Mouse (Mus musculus) lung, embryonic 16.5 days (tissue): ENCODE results near the gene Ndufaf2. TPM values are rescaled to one million over a fixed set of nuclear protein-coding genes. Genes with fewer than 3 reads are reported as not detected.
A peak's percentile ranks its signal among the peaks of the same experiment; 100 is the strongest.

ENCODE experiments used
- ATAC-seq: fragments of 200-750 bp; cut with Nextera tagmentation; 2 replicates; pipeline ENCODE4 v1.8.0; 2017; ENCODE audit warnings: low read depth, mild to moderate bottlenecking, moderate library complexity
- H3K27ac ChIP-seq: fragments of 300-500 bp; sonication (generic); 2 replicates; pipeline ENCODE4 v1.5.1; 2014; ENCODE audit warnings: mild to moderate bottlenecking, control low read depth, low read length
- H3K27me3 ChIP-seq: fragments of 300-500 bp; sonication (generic); 2 replicates; pipeline ENCODE4 v1.6.1; 2014; ENCODE audit warnings: low read depth, low read length, mixed read lengths; ENCODE audit not compliant: control insufficient read depth, insufficient read depth
- H3K36me3 ChIP-seq: fragments of 300-500 bp; sonication (generic); 2 replicates; pipeline ENCODE4 v1.6.1; 2014; ENCODE audit warnings: low read length; ENCODE audit not compliant: control insufficient read depth, insufficient read depth
- H3K4me1 ChIP-seq: fragments of 300-500 bp; sonication (generic); replicated peaks from 2 replicates; pipeline ENCODE4 v1.6.1; 2014; ENCODE audit warnings: low read length, mixed read lengths; ENCODE audit not compliant: control insufficient read depth, insufficient read depth
- H3K4me2 ChIP-seq: fragments of 300-500 bp; sonication (generic); 2 replicates; pipeline ENCODE4 v1.6.1; 2014; ENCODE audit warnings: low read depth, low read length, control low read depth
- H3K4me3 ChIP-seq: fragments of 300-500 bp; sonication (generic); 2 replicates; pipeline ENCODE4 v1.5.1; 2014; ENCODE audit warnings: mild to moderate bottlenecking, low read length, control low read depth
- H3K9ac ChIP-seq: fragments of 300-500 bp; sonication (generic); 2 replicates; pipeline ENCODE4 v1.6.1; 2014; ENCODE audit warnings: low read length, control low read depth
- H3K9me3 ChIP-seq: fragments of 300-500 bp; sonication (generic); 2 replicates; pipeline ENCODE4 v1.6.1; 2016; ENCODE audit warnings: low read length; ENCODE audit not compliant: control insufficient read depth
- WGBS: fragments of 180-500 bp; shearing (Covaris S2); extraction: QIAGEN DNeasy Blood & Tissue Kit; methylation state at CpG from one replicate; pipeline ENCODE4 v1.1.7; 2014; 5-methylcytosine and 5-hydroxymethylcytosine counted together
- polyA plus RNA-seq: library from polyadenylated mRNA; unstranded; fragments of >200 nt; fragmentation: Nextera tagmentation; extraction: Ambion mirVana; gene quantifications from 2 replicates; pipeline ENCODE4 v1.2.1, GENCODE M21; 2015

Ndufaf2 gene
- polyA plus RNA-seq, 1 experiment from 2014 or later = 62.7 TPM

DNA sequence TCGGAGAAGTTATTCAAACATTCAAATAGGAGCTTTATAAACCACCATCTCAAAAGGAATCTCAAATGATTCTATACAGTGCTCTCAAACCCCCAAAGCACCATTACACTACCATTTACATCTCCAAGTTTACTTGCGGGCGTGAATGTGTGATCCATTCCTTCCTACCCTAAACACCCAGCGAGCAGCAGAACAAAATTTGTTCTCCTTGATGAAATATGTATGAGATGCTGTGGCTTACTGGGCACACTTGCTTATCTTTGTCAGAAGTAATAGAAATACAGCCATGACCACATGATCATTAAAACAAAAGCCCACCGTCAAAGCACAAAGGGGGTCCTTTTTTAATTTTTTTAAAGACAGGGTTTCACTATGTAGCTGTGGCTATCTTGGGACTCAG is 44.9 kb downstream of the Ndufaf2 start:
- ATAC-seq = no peak
- Histone ChIP-seq H3K9ac (no peak overlapping the region), H3K27me3 (no peaks in the 10 kb centered on the region), H3K9me3 (no peaks in the 10 kb centered on the region), H3K4me3 (no peak overlapping the region), H3K36me3 (no peaks in the 10 kb centered on the region), H3K4me1 (no peaks in the 10 kb centered on the region; the same call in 1 of the 2 replicates), H3K4me2 (no peak overlapping the region), H3K27ac (no peak overlapping the region)
- 89% methylated on average over 5 of the region's 5 CpGs for WGBS

GRCm38 (mm10) chr13:108110929-108111328 is 47.5 kb downstream of the Ndufaf2 start:
- Histone ChIP-seq H3K9me3 (no peaks in the 10 kb centered on the region), H3K27ac (no peak overlapping the region), H3K4me3 (no peak overlapping the region), H3K36me3 (no peaks in the 10 kb centered on the region), H3K4me1 (no peaks in the 10 kb centered on the region; the same call in 1 of the 2 replicates), H3K27me3 (no peaks in the 10 kb centered on the region), H3K4me2 (no peak overlapping the region), H3K9ac (no peak overlapping the region)
- ATAC-seq = no peak
- 80% methylated on average over 6 of the region's 6 CpGs for WGBS

GRCm38 (mm10) chr13:108100700-108101099 is 57.7 kb downstream of the Ndufaf2 start:
- Histone ChIP-seq H3K9me3 (no peaks in the 10 kb centered on the region), H3K27me3 (no peaks in the 10 kb centered on the region), H3K27ac (no peak overlapping the region), H3K4me2 (no peak overlapping the region), H3K36me3 (no peaks in the 10 kb centered on the region), H3K4me3 (no peak overlapping the region), H3K4me1 (peaks cover 6% of the 10 kb centered on the region), H3K9ac (no peak overlapping the region)
- 19% methylated on average over 2 of the region's 2 CpGs for WGBS
- no peak for ATAC-seq

DNA sequence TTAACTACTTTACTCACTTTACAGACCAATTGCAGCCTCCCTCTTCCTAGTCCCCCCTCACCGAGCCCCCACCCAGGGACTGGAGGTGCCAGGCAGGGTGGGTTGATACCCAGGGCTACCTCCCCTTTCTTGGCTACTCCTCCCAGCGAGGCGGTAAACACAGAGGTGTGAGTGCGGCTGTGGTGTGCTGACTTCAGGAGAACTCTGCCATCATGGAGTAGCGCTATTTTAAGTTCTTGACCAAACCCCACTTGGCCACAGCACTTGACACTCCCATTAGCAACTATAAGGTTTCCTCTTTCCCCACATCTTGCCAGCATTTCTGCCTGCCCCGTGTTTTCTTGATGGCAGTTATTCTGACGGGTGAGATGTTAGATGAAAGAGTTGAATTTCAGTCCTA is 62.0 kb downstream of the Ndufaf2 start:
- H3K27me3 ChIP-seq = no peaks in the 10 kb centered on the region
- H3K36me3 ChIP-seq = no peaks in the 10 kb centered on the region
- H3K9me3 ChIP-seq = no peaks in the 10 kb centered on the region
- ATAC-seq = peak; percentile 61; the same call in 1 of the 2 replicates
- H3K27ac ChIP-seq = no peak overlapping the region
- no peak overlapping the region for H3K9ac ChIP-seq
- no peak overlapping the region for H3K4me3 ChIP-seq
- no peak overlapping the region for H3K4me2 ChIP-seq
- peaks cover 7% of the 10 kb centered on the region for H3K4me1 ChIP-seq
- WGBS = 40% methylated on average over 7 of the region's 7 CpGs

DNA sequence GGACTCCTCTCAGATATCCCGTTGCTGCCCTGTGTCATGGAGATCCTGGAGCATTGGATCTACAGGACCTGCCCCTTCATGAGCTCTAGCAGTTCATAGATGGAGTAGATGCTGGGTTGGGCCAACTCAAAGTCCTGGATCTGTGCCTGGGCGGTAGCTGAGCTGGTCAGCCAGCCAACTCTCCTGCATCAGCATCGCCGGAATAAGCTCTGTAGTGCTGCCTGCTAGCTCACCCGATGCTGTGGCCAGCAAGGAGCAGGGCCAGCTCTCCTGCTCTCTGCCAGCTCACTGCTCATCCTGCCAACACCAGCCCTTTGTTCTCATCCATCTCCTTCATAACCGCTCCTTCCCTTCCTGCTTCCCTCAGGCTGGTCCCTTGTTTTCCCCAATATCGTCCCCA is 62.8 kb downstream of the Ndufaf2 start:
- Histone ChIP-seq H3K9ac (no peak overlapping the region), H3K27me3 (no peaks in the 10 kb centered on the region), H3K4me1 (peaks cover 7% of the 10 kb centered on the region), H3K4me3 (no peak overlapping the region), H3K36me3 (no peaks in the 10 kb centered on the region), H3K9me3 (no peaks in the 10 kb centered on the region), H3K4me2 (no peak overlapping the region), H3K27ac (no peak overlapping the region)
- WGBS = 42% methylated on average over 7 of the region's 7 CpGs
- ATAC-seq = peak; percentile 78

DNA sequence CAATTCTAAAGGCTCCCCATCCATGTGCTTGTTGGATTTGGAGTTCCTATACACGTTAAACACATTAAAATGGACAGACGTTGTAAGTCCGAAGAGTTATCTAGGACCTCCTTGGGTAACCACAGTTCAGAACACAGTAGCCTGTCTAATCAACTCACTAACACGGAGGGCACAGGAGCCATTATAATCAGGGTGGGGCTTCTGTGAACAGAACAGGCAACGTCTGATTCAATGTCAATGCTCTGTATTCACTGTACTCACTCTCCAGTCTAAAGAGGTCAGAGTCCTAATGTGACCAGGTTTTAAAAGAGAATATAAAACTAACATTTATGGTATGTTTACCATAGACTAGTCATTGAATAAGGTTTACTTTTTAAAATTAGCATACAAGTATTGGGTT is 63.7 kb downstream of the Ndufaf2 start:
- no peak for ATAC-seq
- Histone ChIP-seq H3K36me3 (no peaks in the 10 kb centered on the region), H3K27ac (no peak overlapping the region), H3K27me3 (no peaks in the 10 kb centered on the region), H3K4me3 (no peak overlapping the region), H3K9ac (no peak overlapping the region), H3K4me2 (no peak overlapping the region), H3K4me1 (peaks cover 7% of the 10 kb centered on the region), H3K9me3 (no peaks in the 10 kb centered on the region)
- WGBS = 89% methylated on average over 5 of the region's 5 CpGs

- Histone ChIP-seq H3K27me3 (no peaks in the 10 kb centered on the region), H3K4me1 (peaks cover 7% of the 10 kb centered on the region), H3K9me3 (no peaks in the 10 kb centered on the region), H3K4me2 (no peak overlapping the region), H3K36me3 (peaks cover 2% of the 10 kb centered on the region; the same call in 1 of the 2 replicates), H3K9ac (no peak overlapping the region), H3K27ac (no peak overlapping the region), H3K4me3 (no peak overlapping the region)
- WGBS = 85% methylated on average over 7 of the region's 7 CpGs
- ATAC-seq = no peak
Observed at GRCm38 (mm10) chr13:108092290-108092689, 66.1 kb downstream of the Ndufaf2 start.

- Histone ChIP-seq H3K4me3 (no peak overlapping the region), H3K4me2 (no peak overlapping the region), H3K9me3 (no peaks in the 10 kb centered on the region), H3K36me3 (peaks cover 2% of the 10 kb centered on the region; the same call in 1 of the 2 replicates), H3K27me3 (no peaks in the 10 kb centered on the region), H3K9ac (no peak overlapping the region), H3K4me1 (no peaks in the 10 kb centered on the region), H3K27ac (no peak overlapping the region)
- WGBS = 72% methylated on average over 4 of the region's 4 CpGs
- ATAC-seq = no peak
Observed at GRCm38 (mm10) chr13:108086724-108087123, 71.7 kb downstream of the Ndufaf2 start.

GRCm38 (mm10) chr13:108086036-108086435 is 72.4 kb downstream of the Ndufaf2 start:
- Histone ChIP-seq H3K4me3 (no peak overlapping the region), H3K4me2 (no peak overlapping the region), H3K9ac (no peak overlapping the region), H3K36me3 (peaks cover 2% of the 10 kb centered on the region; the same call in 1 of the 2 replicates), H3K9me3 (no peaks in the 10 kb centered on the region), H3K27ac (no peak overlapping the region), H3K27me3 (no peaks in the 10 kb centered on the region), H3K4me1 (no peaks in the 10 kb centered on the region)
- WGBS = 81% methylated on average over 5 of the region's 5 CpGs
- ATAC-seq = no peak

- Histone ChIP-seq H3K27me3 (no peaks in the 10 kb centered on the region), H3K4me2 (no peak overlapping the region), H3K27ac (no peak overlapping the region), H3K36me3 (peaks cover 2% of the 10 kb centered on the region; the same call in 1 of the 2 replicates), H3K9me3 (no peaks in the 10 kb centered on the region), H3K9ac (no peak overlapping the region), H3K4me1 (no peaks in the 10 kb centered on the region), H3K4me3 (no peak overlapping the region)
- ATAC-seq = no peak
- 92% methylated on average over 4 of the region's 4 CpGs for WGBS
Observed at GRCm38 (mm10) chr13:108084086-108084485, 74.3 kb downstream of the Ndufaf2 start.
